Mouse (Mus musculus) cerebellum, adult 2 months (tissue): ENCODE measurements around the gene Pde7b.

Experiments used
- CTCF ChIP-seq: fragments of 200-500 bp; IDR thresholded peaks from 2 replicates; pipeline ENCODE4 v1.5.1; 2011; ENCODE audit warnings: low read depth, mild to moderate bottlenecking, control low read depth, low read length, moderate library complexity, borderline replicate concordance; ENCODE audit not compliant: insufficient read depth
- POLR2A ChIP-seq: fragments of 200-500 bp; IDR thresholded peaks from 2 replicates; pipeline ENCODE4 v1.6.1; 2011; ENCODE audit warnings: low read length, control low read depth, borderline replicate concordance; ENCODE audit not compliant: insufficient read depth

DNA sequence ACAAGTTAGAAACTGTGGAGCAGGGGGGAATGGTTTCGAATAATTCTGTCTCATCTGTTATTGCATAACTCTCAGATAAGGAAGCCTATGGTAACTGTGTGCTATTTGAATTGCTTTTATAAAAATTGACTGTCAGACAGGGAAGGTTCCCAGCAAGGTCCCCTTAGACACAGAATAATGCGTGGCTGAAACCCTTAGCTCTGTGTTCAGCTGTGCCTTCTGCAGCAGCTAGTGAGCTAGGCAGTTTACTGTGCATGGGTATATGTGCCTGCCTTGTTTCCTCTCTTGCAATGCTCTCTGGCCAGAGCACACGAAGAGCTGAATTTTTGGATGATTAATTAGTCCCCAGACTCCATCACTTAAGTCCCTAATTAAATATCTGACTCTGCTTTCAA, 1.4 kb downstream of the Pde7b start:
- TF ChIP-seq CTCF (no peak), POLR2A (no peak)
